Mouse (Mus musculus) retina, postnatal 1 day (tissue): ENCODE results near the gene Gpr87.

ENCODE experiments used
- DNase-seq: peaks from one replicate; pipeline ENCODE4 v3.0.0-alpha.2; 2012

Gpr87 gene

GRCm38 (mm10) chr3:59194938-59195337, at the start of gene Gpr87:
TSS of gene Gpr87 (minus strand) at chr3:59195104.
- DNase-seq = no peak

- DNase-seq = no peak
These were observed 48.5 kb upstream of the Gpr87 start for GRCm38 (mm10) chr3:59243384-59243783.

GRCm38 (mm10) chr3:59234878-59235277, 40.0 kb upstream of the Gpr87 start:
- no peak for DNase-seq

DNA sequence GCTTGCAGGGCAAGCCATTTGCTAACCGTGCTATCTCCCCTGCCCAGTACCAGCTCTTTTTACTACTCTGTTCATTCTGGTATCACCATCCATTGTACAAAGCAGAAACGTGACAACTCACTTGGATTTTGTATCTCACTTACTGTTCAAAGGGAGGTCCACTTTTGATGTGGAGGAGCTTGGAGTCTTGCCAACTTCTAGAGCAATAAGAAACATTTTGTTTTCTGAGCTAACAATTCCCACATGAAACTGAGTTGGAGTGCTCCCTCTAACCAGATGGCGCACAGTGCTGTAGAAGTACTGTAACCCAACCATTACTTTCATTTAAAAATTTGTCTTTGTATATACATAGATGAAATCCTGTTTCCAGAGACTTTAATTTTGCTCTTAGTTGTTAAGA, 36.0 kb upstream of the Gpr87 start:
- DNase-seq = no peak

DNA sequence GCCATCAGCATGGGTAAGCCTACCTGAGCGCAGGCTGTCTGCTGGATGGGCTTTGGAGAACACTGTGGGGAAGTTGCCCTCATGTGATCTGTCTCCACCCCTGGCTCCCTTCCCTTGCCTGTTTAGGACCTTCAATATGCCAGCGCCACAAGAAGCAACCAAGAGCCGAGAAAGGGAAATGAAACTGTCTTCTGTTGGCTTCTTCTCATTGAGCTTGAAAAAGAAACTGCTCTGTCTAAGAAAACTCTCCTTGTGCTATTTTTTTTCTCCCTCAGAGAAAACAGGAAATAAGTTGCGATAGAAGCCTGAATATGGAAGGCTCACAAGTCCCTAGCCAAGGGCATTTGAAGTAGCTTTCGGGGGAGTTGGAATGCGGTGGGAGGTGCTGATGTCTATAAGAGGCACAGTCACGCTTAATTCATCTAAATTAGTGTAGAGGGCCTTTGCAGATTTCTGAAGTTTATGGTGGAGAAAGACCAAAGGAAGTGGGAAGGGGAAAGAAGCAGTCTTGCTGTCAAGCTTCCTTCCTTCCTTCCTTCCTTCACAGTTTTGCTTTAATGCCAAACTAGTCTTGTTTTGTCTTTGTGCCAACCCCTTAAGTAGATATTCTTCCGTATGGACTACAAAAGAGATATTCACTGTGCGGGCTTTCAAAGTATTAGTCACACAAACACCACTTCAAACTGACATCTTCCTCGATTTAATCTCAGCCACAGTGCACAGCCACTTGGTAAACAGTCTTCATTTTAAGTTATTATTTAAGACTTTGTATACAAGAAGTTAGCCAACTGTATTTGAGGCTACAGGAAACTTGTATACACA, 34.0 kb upstream of the Gpr87 start:
- DNase-seq = no peak

GRCm38 (mm10) chr3:59227696-59228095, 32.8 kb upstream of the Gpr87 start:
- DNase-seq = no peak

DNA sequence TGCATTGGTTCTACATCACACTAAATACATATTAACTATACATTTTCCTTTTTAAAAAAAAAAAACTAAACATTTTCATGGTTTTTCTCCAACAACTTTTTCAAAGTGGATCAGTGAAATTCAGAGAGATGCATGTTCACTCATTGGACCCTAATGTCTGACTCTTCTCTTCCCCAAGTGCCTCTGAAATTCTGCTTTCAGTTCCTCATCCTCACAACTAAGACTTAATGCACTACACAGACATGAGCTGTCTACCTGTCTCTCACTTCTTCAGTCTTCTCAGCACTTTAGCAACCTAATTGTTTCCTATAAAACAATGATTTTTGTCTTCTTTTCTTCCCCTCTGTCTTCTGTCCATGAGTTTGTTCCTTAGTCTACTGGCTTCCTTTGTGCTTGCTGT, 30.5 kb upstream of the Gpr87 start:
- no peak for DNase-seq

DNA sequence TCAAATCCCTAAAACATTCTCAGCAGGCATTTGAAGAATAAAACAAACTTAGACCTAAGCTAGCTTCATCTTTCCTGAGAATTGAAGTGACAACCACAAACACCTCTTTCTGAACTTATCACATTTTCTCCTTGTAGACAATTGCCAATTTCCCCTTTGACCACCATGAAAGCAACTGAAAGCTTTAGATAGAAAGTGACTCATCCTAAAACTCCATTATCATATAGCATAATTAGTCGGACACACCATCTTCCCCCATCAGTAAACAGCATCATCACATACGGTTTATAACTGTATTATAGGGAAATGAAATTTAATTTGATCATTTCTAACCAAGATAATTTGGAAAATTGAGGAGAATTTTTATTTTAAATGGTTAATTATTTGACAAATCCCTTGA, 27.4 kb upstream of the Gpr87 start:
- no peak for DNase-seq

GRCm38 (mm10) chr3:59219326-59219725, 24.4 kb upstream of the Gpr87 start:
- no peak for DNase-seq

DNA sequence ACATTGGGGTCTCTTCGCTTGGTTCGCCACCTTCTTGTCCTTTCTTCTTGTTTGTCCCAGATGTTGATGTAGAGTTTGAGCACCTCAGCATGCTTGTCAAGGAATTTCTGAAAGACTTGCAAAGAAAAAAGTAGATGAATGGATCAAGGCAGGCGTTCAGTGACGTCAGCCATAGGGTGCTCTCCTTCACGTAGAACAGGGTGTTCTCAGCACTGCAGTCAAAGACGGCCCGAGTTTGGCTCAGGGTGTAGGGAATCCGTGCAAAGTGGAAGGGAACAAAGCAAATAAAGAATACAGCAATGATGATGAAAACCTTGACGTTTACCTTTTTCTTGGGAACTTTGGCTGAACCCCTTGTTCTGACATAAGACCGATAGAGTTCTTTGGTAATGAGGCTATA, 22.3 kb upstream of the Gpr87 start:
- DNase-seq = no peak

- no peak for DNase-seq
These were observed 17.5 kb upstream of the Gpr87 start for GRCm38 (mm10) chr3:59212404-59212803.

- DNase-seq = no peak
These were observed 16.9 kb upstream of the Gpr87 start for GRCm38 (mm10) chr3:59211784-59212183.

GRCm38 (mm10) chr3:59210727-59211126, 15.8 kb upstream of the Gpr87 start, which contains the start of gene P2ry13:
TSS of gene P2ry13 (minus strand) at chr3:59210882.
- DNase-seq = no peak

GRCm38 (mm10) chr3:59210089-59210488, 15.2 kb upstream of the Gpr87 start:
- no peak for DNase-seq

DNA sequence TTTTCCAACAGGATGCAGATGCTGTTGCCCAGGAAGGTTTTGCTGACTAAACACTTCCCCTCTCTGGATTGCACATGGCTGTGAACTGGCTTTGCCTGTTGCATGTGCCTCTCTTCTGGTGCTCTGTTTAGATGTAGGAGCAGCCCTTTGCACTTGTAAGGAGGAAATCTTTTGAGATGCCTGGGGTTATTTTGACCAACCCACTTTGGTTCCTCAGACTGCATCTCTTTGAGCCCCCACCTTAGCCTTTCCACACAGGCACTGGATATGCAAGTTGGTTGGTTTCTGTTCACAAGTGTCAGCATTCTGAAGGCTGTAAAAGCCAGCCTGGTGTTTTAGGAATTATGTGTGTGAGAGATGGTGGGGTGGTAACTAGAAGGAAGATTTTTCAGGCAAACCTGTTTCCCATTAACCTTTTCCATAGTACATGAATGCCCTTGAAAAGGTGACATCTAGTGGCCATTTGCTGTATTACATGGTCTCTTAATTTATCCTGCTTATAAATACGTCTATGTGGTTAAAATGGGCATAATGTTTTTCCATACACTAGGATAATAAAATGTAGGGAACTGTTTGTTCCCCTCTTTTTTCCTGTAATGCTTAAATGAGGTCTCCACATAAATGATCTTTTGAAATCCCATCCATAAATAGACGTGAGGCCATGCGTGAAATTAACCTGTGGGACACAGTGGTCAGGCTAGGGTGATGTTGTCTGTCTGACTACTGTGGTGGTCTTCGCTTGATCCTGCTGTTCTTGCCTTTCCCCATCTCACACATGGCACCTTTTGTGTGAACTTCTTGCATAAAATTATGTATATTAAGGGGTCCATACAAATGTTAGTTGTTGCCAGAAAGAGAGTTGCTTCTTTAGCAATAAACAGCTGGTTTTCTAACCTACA, 14.0 kb upstream of the Gpr87 start:
- DNase-seq = peak; percentile 76

GRCm38 (mm10) chr3:59205941-59206340, 11.0 kb upstream of the Gpr87 start:
- DNase-seq = no peak

DNA sequence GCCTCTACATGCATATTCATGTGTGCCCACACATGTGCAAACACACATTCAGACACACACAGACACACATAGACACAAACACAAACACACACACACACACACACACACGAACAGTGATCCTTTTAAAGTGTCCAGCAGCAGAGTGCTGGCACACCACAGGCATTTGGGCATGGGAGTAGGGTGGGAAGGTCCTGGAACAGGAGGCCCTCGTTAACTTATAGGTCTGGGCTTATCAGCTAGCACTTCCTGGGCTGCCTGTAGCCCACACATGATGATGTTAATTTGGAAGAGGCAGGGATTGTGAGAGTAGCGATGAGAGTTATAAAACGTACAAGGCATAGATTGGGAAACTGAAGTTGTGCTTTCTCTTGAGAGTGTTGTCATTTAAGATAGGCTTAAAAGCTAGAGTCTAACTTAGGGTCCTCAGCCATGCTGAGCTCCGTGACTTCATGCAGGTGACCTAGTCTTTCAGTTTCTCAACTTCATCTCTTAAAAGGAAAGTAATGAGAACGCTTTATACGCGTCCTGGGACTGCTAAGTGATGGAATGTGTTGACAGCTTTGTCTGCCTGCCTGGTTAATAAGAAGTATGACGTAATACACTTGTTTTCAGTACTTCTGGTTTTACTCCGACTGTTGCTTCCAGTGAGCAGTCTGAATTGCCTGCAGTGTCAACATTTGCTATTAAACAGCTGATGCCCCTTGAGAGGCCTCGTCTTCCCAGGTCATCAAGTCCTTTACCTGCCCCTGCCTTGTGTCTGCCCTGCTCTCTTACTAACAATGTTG, 10.0 kb upstream of the Gpr87 start:
- DNase-seq = no peak

GRCm38 (mm10) chr3:59203802-59204520, 9.1 kb upstream of the Gpr87 start:
- no peak for DNase-seq

GRCm38 (mm10) chr3:59197329-59197948, 2.5 kb upstream of the Gpr87 start:
- no peak for DNase-seq

- no peak for DNase-seq
These were observed 805 bp downstream of the Gpr87 start for GRCm38 (mm10) chr3:59194099-59194498.

DNA sequence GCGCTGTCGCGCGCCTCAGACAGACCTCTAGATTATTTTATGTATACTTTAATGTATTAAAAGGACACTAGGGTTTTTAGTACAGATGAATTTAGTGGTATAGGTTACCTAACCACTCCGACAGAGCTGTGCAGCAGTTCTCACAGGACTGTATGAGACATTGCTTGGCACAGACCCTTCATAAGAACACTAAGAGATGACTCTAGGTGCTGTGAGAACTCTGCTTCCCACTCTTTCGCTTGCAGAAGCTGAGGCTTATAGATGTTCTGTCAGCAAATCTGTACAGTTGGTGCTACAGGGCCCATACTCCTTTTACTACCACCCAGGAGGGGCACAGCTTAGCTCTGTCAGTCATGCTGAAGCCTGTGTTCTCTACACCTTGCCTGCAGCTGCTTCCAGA, 3.2 kb downstream of the Gpr87 start:
- DNase-seq = no peak

DNA sequence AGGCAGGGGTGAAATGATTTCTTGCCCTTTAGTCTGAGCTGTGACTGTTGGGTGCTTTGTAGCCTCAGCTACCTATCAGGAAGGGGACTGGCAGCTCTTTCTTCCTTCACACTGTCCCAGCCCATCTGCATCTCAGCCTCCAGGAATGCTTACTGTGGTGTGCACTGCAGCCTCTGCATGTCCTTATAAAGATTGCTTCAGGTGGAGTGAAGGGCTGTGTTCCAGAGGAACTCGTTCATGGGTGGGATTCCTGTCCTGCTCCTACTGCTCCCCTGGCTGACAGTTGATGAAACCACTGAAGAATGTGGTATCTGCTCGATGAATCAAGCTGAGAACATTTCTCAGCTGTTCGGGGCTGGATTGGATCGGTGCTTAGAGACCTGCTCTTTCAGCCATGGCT, 7.6 kb downstream of the Gpr87 start:
- no peak for DNase-seq
